Mouse (Mus musculus): ENCODE measurements around the gene Olfr286. TPM values are rescaled to one million over a fixed set of nuclear protein-coding genes. Genes with fewer than 3 reads are reported as not detected.

Olfr286 gene
- not detected for total RNA-seq (2023)

DNA sequence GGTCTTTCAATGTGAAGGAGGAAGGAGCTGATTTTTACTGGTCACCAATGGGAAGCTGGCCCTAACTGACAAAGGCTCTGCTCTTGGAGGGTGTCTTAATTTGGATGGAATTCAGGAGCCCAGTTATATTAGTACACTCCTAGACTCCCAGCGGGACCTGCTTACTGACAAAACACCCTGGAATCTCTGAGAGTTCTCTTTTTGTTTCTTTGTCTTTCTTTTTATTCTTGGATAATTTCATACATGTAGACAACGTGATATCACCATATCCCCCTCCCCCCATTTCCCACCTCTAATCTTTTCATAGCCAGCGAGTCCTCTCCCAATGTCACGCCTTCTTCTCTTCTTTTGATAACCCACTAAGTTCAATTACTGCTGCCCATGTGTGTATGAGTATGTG is at the start of gene Olfr286:
Gene Olfr286, minus strand, starts transcription at position 101 of the 400 bp plus-strand sequence.

DNA sequence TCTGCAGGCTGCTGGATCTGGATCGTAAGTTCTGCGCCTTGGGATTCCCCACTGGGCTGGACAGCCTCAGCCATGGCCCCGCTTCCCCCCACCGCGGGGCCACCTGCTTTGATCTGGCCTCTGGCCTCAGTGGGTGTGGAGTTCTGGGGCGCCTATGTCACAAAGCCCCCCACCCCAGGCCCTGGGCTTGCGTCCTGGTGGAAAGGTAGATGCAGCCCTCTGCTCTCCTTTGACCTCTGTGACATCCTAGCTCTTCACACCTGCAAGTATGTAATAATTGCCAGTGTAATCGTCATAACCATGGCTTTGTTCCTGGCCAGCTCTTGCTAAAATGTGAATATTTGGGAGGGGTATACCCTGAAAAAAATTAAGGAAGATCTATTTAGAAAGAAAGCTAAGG is 22.9 kb upstream of the Olfr286 start, which contains the start of gene H1fnt:
Gene H1fnt, minus strand, starts transcription at position 101 of the 400 bp plus-strand sequence.

DNA sequence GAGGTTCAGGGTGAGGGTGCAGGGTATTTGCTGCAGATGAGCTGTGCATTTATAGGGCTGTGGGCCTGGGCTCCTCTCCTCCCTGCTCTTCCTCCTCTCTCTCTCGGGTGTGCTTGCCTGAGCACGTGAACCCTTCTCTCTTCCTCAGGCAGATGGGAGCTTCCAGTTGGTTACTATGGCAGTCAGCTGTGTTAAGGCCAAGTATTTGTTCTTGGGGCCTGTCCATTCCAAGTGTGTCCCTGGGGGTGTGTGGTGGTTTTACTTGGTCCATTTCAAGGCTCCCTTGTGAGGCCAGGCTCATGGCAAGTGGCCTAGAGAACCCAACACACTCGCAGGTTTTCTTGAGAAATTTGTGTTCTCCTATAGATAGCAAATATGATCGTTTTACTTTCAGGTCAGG is 13.4 kb downstream of the Olfr286 start, which contains the start of the genes Gm44579 and Olfr287:
Gene Gm44579, minus strand, starts transcription at position 101 of the 400 bp plus-strand sequence.
Gene Olfr287, minus strand, starts transcription at position 180 of the 400 bp plus-strand sequence.

DNA sequence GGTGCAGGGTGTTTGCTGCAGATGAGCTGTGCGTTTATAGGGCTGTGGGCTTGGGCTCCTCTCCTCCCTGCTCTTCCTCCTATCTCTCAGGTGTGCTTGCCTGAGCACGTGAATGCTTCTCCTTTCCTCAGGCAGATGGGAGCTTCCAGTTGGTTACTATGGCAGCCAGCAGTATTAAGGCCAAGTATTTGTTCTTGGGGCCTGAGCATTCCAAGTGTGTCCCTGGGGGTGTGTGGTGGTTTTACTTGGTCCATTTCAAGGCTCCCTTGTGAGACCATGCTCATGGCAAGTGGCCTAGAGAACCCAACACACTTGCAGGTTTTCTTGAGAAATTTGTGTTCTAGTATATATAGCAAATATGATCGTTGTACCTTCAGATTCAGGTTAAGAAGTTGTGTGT is 38.8 kb downstream of the Olfr286 start, which contains the start of gene Olfr288:
Gene Olfr288, minus strand, starts transcription at position 101 of the 400 bp plus-strand sequence.

Other genes with a start within 250 kb of the Olfr286 start
- 0.59 TPM for gene Col2a1, start 229.8 kb downstream of the Olfr286 start, total RNA-seq (2023)
- gene Pfkm, start 141.9 kb downstream of the Olfr286 start, total RNA-seq (2023) = 14.6 TPM
- gene Senp1, start 140.7 kb downstream of the Olfr286 start, total RNA-seq (2023) = 49.2 TPM
- gene Asb8, start 68.8 kb downstream of the Olfr286 start, total RNA-seq (2023) = 15.4 TPM
- not detected for gene Ccdc184, start 67.3 kb downstream of the Olfr286 start, total RNA-seq (2023)
- not detected for gene Olfr288, start 38.9 kb downstream of the Olfr286 start, total RNA-seq (2023)
- gene Gm44579, start 13.5 kb downstream of the Olfr286 start, total RNA-seq (2023) = not detected
- gene Olfr287, start 13.4 kb downstream of the Olfr286 start, total RNA-seq (2023) = not detected
- gene H1fnt, start 22.8 kb upstream of the Olfr286 start, total RNA-seq (2023) = not detected
- gene Zfp641, start 61.7 kb upstream of the Olfr286 start, total RNA-seq (2023) = not detected
- gene Olfr285, start 82.9 kb upstream of the Olfr286 start, total RNA-seq (2023) = not detected
- not detected for gene Olfr284, start 106.5 kb upstream of the Olfr286 start, total RNA-seq (2023)
- gene Olfr283, start 146.5 kb upstream of the Olfr286 start, total RNA-seq (2023) = not detected
- gene Olfr282, start 196.8 kb upstream of the Olfr286 start, total RNA-seq (2023) = not detected
- not detected for gene Olfr281, start 218.1 kb upstream of the Olfr286 start, total RNA-seq (2023)
- not detected for gene OR5BS1P, start 235.4 kb upstream of the Olfr286 start, total RNA-seq (2023)
- not detected for gene Lalba, start 248.3 kb upstream of the Olfr286 start, total RNA-seq (2023)

Measured in CD4-positive naive resting alpha-beta T cell, adult 57 days (primary cell).